27 mouse cellular contexts compared by ENCODE assay signal in the genomic region with DNA sequence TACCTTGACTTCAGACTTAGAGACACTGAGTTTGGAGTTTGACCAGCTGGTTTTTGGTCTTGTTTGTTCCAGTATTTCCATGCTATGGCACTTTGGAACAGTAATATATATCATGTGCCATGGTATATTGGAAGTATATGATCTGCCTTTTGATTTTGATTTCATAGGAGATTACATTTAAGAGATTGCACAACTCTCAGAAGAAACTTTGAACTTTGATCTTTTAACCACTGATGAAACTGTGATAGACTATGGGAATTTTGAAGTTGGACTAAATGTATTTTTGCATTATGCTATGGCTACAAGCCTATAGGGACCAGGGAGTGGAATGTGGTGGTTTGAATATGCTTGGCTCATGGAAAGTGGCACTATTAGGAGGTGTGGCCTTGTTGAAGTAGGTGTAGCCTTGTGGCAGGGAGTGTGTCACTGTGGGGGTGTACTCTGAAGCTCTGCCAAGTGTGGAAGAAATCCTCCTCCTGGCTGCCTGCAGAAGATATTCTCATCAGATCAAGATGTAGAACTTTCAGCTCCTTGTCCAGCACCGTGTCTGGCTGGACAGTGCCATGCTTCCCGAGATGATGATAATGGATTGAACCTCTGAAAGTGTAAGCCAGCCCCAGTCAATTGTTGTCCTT. TPM values are rescaled to one million over a fixed set of nuclear protein-coding genes. Genes with fewer than 3 reads are reported as not detected.
DNase-seq lines count a peak whose midpoint lies in the region; ATAC-seq and TF ChIP-seq lines count a peak whose summit lies in the region.
"Had no signal": no experiment of that assay in that cellular context is flagged by ENCODE, and none has a peak within 500 bp of the region (broad histone marks: within the 10 kb centered on the region; RNA-seq: fewer than 3 reads in every experiment).

No protein-coding gene starts in this region.

- no peaks in the 10 kb centered on the region for H3K36me3 ChIP-seq in liver, adult 2 months (ENCODE audit: control insufficient read depth, insufficient read depth, low read length)
- H3K36me3 ChIP-seq in liver, embryonic 12.5 days, result no peaks in the 10 kb centered on the region
- H3K36me3 ChIP-seq in embryonic facial prominence, embryonic 10.5 days (replicated peaks), result no peaks in the 10 kb centered on the region
- H3K36me3 ChIP-seq: embryonic facial prominence, embryonic 13.5 days; embryonic facial prominence, embryonic 15.5 days; forebrain, embryonic 10.5 days; forebrain, embryonic 12.5 days had no signal

- H3K27me3 ChIP-seq in liver, adult 2 months (ENCODE audit: control insufficient read depth, insufficient read depth, low read length), result no peaks in the 10 kb centered on the region
- no peaks in the 10 kb centered on the region for H3K27me3 ChIP-seq in liver, embryonic 12.5 days (replicated peaks)
- no peaks in the 10 kb centered on the region for H3K27me3 ChIP-seq in embryonic facial prominence, embryonic 10.5 days (replicated peaks; ENCODE audit: low read depth, poor library complexity, severe bottlenecking)
- H3K27me3 ChIP-seq: embryonic facial prominence, embryonic 13.5 days; embryonic facial prominence, embryonic 15.5 days; forebrain, embryonic 12.5 days had no signal

- no peak overlapping the region for H3K4me2 ChIP-seq in liver, embryonic 12.5 days
- H3K4me2 ChIP-seq: embryonic facial prominence, embryonic 13.5 days; embryonic facial prominence, embryonic 15.5 days; forebrain, embryonic 12.5 days had no signal

- H3K9me3 ChIP-seq in liver, embryonic 12.5 days (replicated peaks), result no peaks in the 10 kb centered on the region
- no peaks in the 10 kb centered on the region for H3K9me3 ChIP-seq in embryonic facial prominence, embryonic 10.5 days
- H3K9me3 ChIP-seq: embryonic facial prominence, embryonic 15.5 days; forebrain, embryonic 10.5 days had no signal

- no peak overlapping the region for H3K4me3 ChIP-seq in liver, adult 2 months (ENCODE audit: insufficient read depth, low read depth, low read length)
- no peak overlapping the region for H3K4me3 ChIP-seq in liver, embryonic 12.5 days
- H3K4me3 ChIP-seq in embryonic facial prominence, embryonic 10.5 days, result no peak overlapping the region
- H3K4me3 ChIP-seq: embryonic facial prominence, embryonic 13.5 days; embryonic facial prominence, embryonic 15.5 days; erythroblast, embryonic 14.5 days; forebrain, embryonic 10.5 days; forebrain, embryonic 12.5 days had no signal

- H3K27ac ChIP-seq in liver, adult 2 months (replicated peaks; ENCODE audit: insufficient read depth, low read depth, low read length), result peak overlapping the region; percentile 62
- H3K27ac ChIP-seq in liver, embryonic 12.5 days, result no peak overlapping the region
- no peak overlapping the region for H3K27ac ChIP-seq in embryonic facial prominence, embryonic 10.5 days (replicated peaks)
- H3K27ac ChIP-seq: embryonic facial prominence, embryonic 13.5 days; embryonic facial prominence, embryonic 15.5 days; forebrain, embryonic 10.5 days; forebrain, embryonic 12.5 days had no signal

- H3K79me2 ChIP-seq in liver, adult 2 months (ENCODE audit: control insufficient read depth, insufficient read depth, low read length), result no peaks in the 10 kb centered on the region

- H3K9ac ChIP-seq in liver, adult 2 months (ENCODE audit: low read depth, low read length), result no peak overlapping the region
- no peak overlapping the region for H3K9ac ChIP-seq in liver, embryonic 12.5 days
- H3K9ac ChIP-seq: embryonic facial prominence, embryonic 13.5 days; embryonic facial prominence, embryonic 15.5 days; forebrain, embryonic 12.5 days had no signal

- no peak for TF ChIP-seq POLR2A in liver, adult 2 months (IDR thresholded peaks at IDR 0.05; ENCODE audit: extremely low read depth, insufficient read depth, low read length)

- ATAC-seq in liver, embryonic 12.5 days, result no peak
- ATAC-seq: forebrain, embryonic 14.5 days; forebrain, embryonic 16.5 days had no signal

- DNase-seq in heart, adult 11 months, result peak; percentile 62
- no peak for DNase-seq in heart, adult 9 months (ENCODE audit: low spot score in 2 of 2)
- DNase-seq in liver, adult 2 months (ENCODE audit: extremely low read depth, low read depth, low spot score), result peak; percentile 82
- DNase-seq in brain, adult 2 months (ENCODE audit: low read depth, low spot score), result peak; percentile 16
- peak; percentile 3 for DNase-seq in embryonic facial prominence, embryonic 10.5 days (ENCODE audit: low spot score)
- no peak for DNase-seq in spleen, postnatal 14 days (ENCODE audit: low spot score in 2 of 2)
- DNase-seq: adrenal gland, adult 8-10 months; adrenal gland, postnatal 25 days; cerebellum, adult 11-12 months; cerebellum, adult 2 months; cerebellum, adult 9-10 months; cerebellum, postnatal 10 days; cerebellum, postnatal 25 days had no signal

- no peak for TF ChIP-seq CTCF in liver, adult 2 months (IDR thresholded peaks at IDR 0.05; ENCODE audit: low read depth, low read length)

- WGBS in liver, adult 2 months, result 53% methylated on average over 2 of the region's 2 CpGs
- 46% methylated on average over 2 of the region's 2 CpGs for WGBS in liver, embryonic 12.5 days (ENCODE audit: insufficient replicate concordance)
- 71% methylated on average over 2 of the region's 2 CpGs for WGBS in embryonic facial prominence, embryonic 10.5 days

- H3K4me1 ChIP-seq in liver, adult 2 months (ENCODE audit: control insufficient read depth, insufficient read depth, low read length), result peaks cover 12% of the 10 kb centered on the region
- H3K4me1 ChIP-seq in liver, embryonic 12.5 days, result no peaks in the 10 kb centered on the region
- H3K4me1 ChIP-seq in embryonic facial prominence, embryonic 10.5 days, result no peaks in the 10 kb centered on the region
- H3K4me1 ChIP-seq: embryonic facial prominence, embryonic 13.5 days; embryonic facial prominence, embryonic 15.5 days had no signal

RNA-seq across cellular contexts. Expression of a gene that starts 31.8 kb away (rescaled TPM):
- not detected in 2 replicates for total RNA-seq in liver, adult 2 months (2014; rRNA removed)
- not detected in 2 replicates for polyA plus RNA-seq in liver, adult 2 months (2012; rRNA removed)
- polyA plus RNA-seq in liver, embryonic 12.5 days (2016; fragmentation: Nextera tagmentation; extraction: Ambion mirVana), result not detected in 2 replicates
- polyA plus RNA-seq in embryonic facial prominence, embryonic 10.5 days (2016; fragmentation: Nextera tagmentation; extraction: Ambion mirVana), result not detected in 2 replicates
- total RNA-seq: adrenal gland, adult 8-10 months; adrenal gland, postnatal 25 days; adrenal gland, postnatal 4 days; ES-E14; MEL had no signal
- polyA plus RNA-seq: C2C12; cerebellum, adult 2 months; cortical plate, adult 2 months; embryonic facial prominence, embryonic 11.5 days; embryonic facial prominence, embryonic 13.5 days; embryonic facial prominence, embryonic 15.5 days; erythroblast, embryonic 14.5 days; forebrain, embryonic 10.5 days; forebrain, embryonic 12.5 days; forebrain, embryonic 14.5 days; forebrain, embryonic 16.5 days had no signal

RNA-seq across cellular contexts. Expression of a gene that starts 49.0 kb away (rescaled TPM):
- 19.1 and 21.1 TPM in 2 replicates for total RNA-seq in liver, adult 2 months (2014; rRNA removed)
- polyA plus RNA-seq in liver, adult 2 months (2012; rRNA removed), result 12.4 and 14.8 TPM in 2 replicates
- 7.2 TPM in 2 replicates for polyA plus RNA-seq in liver, embryonic 12.5 days (2016; fragmentation: Nextera tagmentation; extraction: Ambion mirVana)
- 38.2 and 39.5 TPM in 2 replicates for polyA plus RNA-seq in embryonic facial prominence, embryonic 10.5 days (2016; fragmentation: Nextera tagmentation; extraction: Ambion mirVana)

Comparison
In these comparisons a context has a peak if more than half of its experiments do, and no peak if none do; other contexts are left out.
1. DNase-seq: peak in heart, adult 11 months (single experiment), liver, adult 2 months (single experiment), brain, adult 2 months (single experiment) and embryonic facial prominence, embryonic 10.5 days (single experiment); none in heart, adult 9 months (0 of 2) and spleen, postnatal 14 days (0 of 2).